Mouse (Mus musculus) lung, postnatal 14 days (tissue): ENCODE measurements around the gene Gpc6.

Experiments
- DNase-seq: peaks from one replicate; pipeline ENCODE4 v3.0.0; 2021

The Gpc6 gene

DNA sequence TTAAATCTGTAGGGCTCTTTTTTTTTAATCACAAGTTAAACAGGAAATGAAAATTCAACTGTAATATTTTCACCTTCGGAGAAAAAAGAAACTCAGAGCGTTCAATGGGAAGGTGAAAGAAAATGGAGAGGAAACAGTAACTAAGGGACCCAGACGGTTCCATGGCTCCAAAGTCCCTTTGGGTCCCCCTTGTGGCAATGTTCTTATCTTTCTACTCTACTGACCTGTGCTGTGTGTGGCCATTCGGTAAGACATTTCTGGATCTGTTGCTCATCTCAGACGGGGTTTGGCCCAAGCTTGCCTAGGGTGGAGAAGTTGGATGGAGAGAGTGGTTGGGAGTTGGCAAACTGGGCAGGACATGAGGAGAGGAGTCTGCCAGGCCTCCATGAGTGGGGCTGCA, 1026.6 kb downstream of the Gpc6 start:
- peak; percentile 16 for DNase-seq

DNA sequence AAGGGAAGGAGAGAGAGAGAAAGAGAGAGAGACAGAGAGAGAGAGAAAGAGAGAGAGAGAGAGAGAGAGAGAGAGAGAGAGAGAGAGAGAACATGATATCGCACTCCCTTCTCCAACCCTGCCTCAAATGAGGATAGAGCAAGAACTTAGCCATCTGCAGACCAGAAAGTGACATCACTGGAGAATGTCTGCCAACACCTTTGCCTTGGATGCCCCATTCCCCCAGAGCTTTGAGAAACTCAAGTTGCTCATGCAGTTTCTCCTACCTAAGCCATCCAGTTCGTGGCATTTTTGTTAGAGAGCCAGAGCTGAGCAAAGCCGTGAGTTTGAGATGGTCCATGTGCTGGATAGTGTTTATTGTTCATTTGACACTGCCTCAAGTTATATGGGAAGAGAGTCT, 1030.9 kb downstream of the Gpc6 start:
- no peak for DNase-seq

DNA sequence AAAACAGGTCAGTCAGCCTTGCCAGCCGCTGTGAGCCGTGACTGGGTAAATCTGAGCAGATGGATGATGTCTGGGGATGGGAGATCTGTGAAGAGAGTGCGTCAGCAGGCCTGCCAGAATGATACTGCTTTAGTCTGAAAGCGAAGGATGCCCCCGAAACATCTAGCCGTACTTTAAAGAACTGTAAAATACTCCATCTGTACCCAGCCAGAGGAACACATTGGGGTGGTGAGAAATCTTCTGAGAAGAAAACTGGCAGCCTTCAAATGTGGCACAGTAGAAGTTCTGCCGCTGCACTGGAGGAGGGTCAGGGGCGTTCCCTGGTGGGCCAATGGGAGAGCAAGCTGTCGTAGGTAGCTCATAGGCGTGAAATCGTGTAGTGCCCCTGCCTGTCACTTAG, 1033.3 kb downstream of the Gpc6 start:
- no peak for DNase-seq

- peak; percentile 5 for DNase-seq
Observed at GRCm38 (mm10) chr14:117961267-117961666, 1036.2 kb downstream of the Gpc6 start.

GRCm38 (mm10) chr14:117961844-117962243, 1036.7 kb downstream of the Gpc6 start:
- DNase-seq, result no peak

GRCm38 (mm10) chr14:117962453-117962852, 1037.3 kb downstream of the Gpc6 start:
- DNase-seq, result peak; percentile 32

- DNase-seq, result no peak
Observed at GRCm38 (mm10) chr14:117972576-117972975, 1047.5 kb downstream of the Gpc6 start.

GRCm38 (mm10) chr14:117981532-117981931, 1056.4 kb downstream of the Gpc6 start:
- DNase-seq, result no peak

DNA sequence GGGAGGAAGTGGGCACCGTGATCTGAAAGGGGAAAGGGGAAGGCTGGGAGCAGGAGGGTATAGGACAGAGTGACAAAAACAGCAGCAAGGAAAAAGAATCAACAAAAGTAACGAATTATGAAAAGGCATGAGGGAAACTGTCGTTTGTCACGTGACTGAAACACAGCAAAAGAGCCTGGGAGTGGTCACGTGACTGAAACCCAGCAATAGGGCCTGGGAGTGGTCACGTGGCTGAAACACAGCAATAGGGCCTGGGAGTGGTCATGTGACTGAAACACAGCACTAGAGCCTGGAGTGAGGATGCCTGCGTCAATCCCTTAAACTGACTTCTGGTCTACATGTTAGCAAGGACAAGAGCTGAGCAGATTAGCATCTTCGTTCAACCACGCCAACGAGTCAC, 1063.3 kb downstream of the Gpc6 start:
- DNase-seq, result no peak

GRCm38 (mm10) chr14:117990203-117990602, 1065.1 kb downstream of the Gpc6 start:
- DNase-seq, result no peak

- no peak for DNase-seq
Observed at GRCm38 (mm10) chr14:117992600-117993256, 1067.6 kb downstream of the Gpc6 start.

DNA sequence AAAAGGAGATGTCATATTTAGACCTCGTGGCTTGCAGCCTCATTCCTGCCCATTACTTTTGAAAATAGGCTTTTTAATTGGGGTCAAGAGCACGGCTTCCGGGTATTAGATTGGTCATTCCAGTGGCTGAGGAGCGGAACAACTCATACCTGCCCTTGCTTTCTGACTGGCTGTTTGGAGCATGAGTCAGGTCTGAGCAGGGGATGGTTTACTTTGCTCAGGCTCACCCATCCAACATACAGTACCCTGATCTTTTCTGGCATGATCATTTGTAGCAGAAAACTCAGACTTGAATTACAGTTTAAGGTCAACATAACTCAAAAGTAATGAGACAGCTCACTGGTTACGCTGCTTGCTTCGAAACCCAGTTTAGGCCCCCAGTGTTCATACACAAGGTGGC, 1068.7 kb downstream of the Gpc6 start:
- no peak for DNase-seq

DNA sequence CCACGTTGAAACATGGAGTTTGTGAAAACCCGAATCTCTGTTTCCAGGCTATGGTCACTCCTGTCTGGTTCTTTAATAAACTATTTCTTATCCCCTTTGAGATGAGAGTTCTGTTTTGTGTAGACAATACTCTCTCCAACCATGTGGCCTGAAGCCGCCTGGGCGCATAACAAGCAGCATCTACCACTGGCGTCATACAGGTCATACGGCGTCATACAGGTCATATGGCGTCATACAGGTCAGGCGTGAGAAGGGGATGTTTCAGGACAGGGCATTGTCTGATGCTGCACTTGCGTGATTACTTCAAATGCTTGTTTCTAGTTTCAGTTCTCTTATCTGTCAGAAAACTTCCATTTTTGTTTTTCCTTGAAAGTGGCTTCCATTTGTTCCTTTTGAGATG, 1079.3 kb downstream of the Gpc6 start:
- DNase-seq, result no peak

DNA sequence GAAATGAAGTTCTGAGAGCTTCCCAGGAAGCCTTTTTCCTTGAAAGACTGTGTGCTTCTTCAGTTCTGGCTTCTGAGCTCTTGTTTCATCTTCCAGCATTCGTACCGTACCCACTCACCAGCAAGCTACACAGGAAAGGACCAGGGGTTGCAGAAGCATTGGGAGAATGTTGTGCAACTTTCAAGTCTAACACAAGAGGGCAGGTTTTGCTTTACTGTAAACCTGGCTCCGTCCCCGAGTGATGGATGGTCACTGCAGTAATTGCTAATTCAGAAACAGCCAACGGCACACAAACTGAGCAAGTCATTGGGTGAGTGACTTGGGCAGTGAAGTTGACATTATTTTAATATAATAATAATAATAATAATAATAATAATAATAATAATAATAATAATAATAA, 1080.6 kb downstream of the Gpc6 start:
- DNase-seq, result peak; percentile 63

GRCm38 (mm10) chr14:118009541-118009940, 1084.4 kb downstream of the Gpc6 start:
- no peak for DNase-seq

DNA sequence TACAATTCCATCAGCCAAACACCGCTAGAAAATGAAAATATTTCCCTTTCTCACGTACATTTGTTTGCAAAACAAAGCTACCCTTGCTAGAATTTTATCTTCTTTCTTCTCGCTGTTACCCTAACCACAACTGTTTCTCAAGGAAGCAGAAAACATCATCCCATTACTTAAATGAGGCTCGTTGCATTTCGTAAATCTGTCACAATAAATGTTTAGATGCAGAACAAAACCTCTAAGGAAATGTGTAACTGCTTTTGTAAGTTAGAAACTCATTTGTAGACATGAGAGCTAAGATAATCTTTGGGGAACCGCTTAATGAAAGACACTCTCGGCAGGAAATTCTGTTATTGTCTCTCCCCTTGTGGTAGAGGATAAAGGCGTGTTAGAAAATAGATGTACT, 1088.1 kb downstream of the Gpc6 start:
- DNase-seq, result no peak

- no peak for DNase-seq
Observed at GRCm38 (mm10) chr14:118019314-118019713, 1094.2 kb downstream of the Gpc6 start.

- DNase-seq, result no peak
Observed at GRCm38 (mm10) chr14:118021867-118022543, 1096.9 kb downstream of the Gpc6 start.
